Mouse (Mus musculus): ENCODE data around the gene Enpp5.

- TF ChIP-seq CTCF (conservative IDR thresholded peaks at IDR 0.05; ENCODE audit: insufficient read depth, insufficient read length, low read depth, low read length) = no peak
- TF ChIP-seq POLR2A (IDR thresholded peaks at IDR 0.05; ENCODE audit: low read depth, low read length) = no peak
Observed at GRCm38 (mm10) chr17:44042861-44043260, 35.8 kb upstream of the Enpp5 start.

Data from kidney, adult 2 months (tissue).